Mouse (Mus musculus): ENCODE measurements at regions not wholly inside any gene's neighbourhood (a gene's known extent, or its start where the extent isn't known, plus 50 kb on each side); places are given as distances from the start of the nearest gene placed in this dataset.
A peak's percentile ranks its signal among the peaks of the same experiment; 100 is the strongest.

DNA sequence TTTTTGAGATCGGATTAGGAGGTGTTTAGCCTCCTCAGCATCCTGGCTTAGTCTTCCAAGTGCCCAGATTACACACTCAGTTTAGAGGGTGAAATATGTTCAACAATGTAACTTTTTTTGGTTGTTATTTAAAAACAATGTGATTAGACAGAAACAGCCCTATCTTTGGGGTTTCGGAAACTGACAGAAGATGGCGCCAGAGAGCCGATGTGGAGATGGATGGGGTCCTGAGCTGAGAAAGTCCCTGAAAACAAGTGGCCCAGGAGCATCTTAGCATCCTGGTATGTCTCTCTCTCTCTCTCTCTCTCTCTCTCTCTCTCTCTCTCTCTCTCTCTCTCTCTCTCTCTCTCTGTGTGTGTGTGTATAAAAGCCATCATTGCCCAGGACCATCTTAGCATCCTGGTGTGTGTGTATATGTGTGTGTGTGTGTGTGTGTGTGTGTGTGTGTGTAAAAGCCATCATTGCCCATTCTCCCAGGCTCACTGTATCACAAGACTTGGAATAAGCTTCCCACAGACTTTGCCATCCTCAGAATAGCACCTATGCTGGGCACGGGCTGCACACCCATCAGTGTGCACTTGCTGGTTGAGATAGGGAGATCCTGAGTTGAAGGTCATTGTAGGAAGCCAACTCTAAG, 84.2 kb upstream of the Fam174b start:
- Histone ChIP-seq H3K9ac (no peak overlapping the region), H3K27ac (replicated peaks) (no peak overlapping the region), H3K4me3 (replicated peaks) (no peak overlapping the region), H3K4me2 (replicated peaks) (no peak overlapping the region), H3K9me3 (replicated peaks) (no peaks in the 10 kb centered on the region), H3K4me1 (0 out of 2 replicates have a peak, but pooled peaks cover 8% of the 10 kb centered on the region), H3K36me3 (no peaks in the 10 kb centered on the region), H3K27me3 (no peaks in the 10 kb centered on the region)
- 23% methylated on average over 5 of the region's 5 CpGs for WGBS
- ATAC-seq (ENCODE audit: insufficient number of reproducible peaks, low FRiP score, low TSS enrichment, low read depth), result no peak

DNA sequence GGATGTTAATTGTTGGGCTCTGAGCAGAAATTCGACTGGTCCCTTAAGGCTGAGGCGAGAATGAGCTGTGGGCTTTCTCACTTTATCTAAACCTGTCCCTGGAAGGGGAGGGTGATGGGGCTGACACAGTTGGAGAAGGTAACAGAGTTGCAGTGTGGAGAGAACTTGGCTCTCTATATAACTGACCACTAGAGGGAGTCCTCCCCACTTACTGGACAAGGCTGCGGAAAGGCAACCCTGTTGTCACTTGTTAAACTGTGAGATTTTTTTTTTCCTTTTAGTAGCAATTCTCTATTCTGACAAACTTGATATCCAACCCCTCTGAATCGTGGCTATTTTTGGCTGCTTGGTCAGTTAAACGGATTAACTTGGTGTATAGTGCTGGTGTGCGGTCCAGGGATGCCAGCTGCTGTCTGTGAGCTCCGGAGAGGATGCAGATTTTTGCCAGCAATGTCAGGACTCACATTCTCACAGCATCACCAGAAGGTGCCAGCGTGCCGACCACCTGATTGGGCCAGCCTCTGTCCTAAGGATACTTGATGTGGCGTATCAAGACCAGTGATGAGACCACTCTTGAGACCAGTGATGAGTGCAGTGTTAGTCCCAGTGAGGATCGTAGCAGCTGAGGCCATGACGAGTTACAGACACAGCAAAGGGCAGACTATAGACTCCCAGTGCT, 85.8 kb upstream of the Fam174b start:
- Histone ChIP-seq H3K27me3 (no peaks in the 10 kb centered on the region), H3K4me1 (0 out of 2 replicates have a peak, but pooled peaks cover 8% of the 10 kb centered on the region), H3K9me3 (replicated peaks) (no peaks in the 10 kb centered on the region), H3K36me3 (no peaks in the 10 kb centered on the region), H3K4me3 (replicated peaks) (no peak overlapping the region), H3K9ac (no peak overlapping the region), H3K4me2 (replicated peaks) (no peak overlapping the region; the same call in 1 of the 2 replicates), H3K27ac (replicated peaks) (0 out of 2 replicates have a peak overlapping the region, but pooled peaks have one; percentile 3)
- 29% methylated on average over 12 of the region's 12 CpGs for WGBS
- ATAC-seq (ENCODE audit: insufficient number of reproducible peaks, low FRiP score, low TSS enrichment, low read depth), result 0 out of 2 replicates have a peak, but pooled peaks have one; percentile 35

GRCm38 (mm10) chr7:73650909-73651308, 89.2 kb upstream of the Fam174b start:
- 95% methylated on average over 6 of the region's 6 CpGs for WGBS
- no peak overlapping the region for H3K9ac ChIP-seq
- peaks cover 8% of the 10 kb centered on the region; the same call in 1 of the 2 replicates for H3K4me1 ChIP-seq
- no peak overlapping the region for H3K27ac ChIP-seq (replicated peaks)
- H3K9me3 ChIP-seq (replicated peaks), result no peaks in the 10 kb centered on the region
- no peak overlapping the region for H3K4me2 ChIP-seq (replicated peaks)
- H3K27me3 ChIP-seq, result no peaks in the 10 kb centered on the region
- ATAC-seq (ENCODE audit: insufficient number of reproducible peaks, low FRiP score, low TSS enrichment, low read depth), result no peak
- no peaks in the 10 kb centered on the region for H3K36me3 ChIP-seq
- H3K4me3 ChIP-seq (replicated peaks), result no peak overlapping the region

GRCm38 (mm10) chr7:73648010-73648409, 92.1 kb upstream of the Fam174b start:
- Histone ChIP-seq H3K36me3 (no peaks in the 10 kb centered on the region), H3K4me2 (replicated peaks) (no peak overlapping the region), H3K27ac (replicated peaks) (no peak overlapping the region), H3K4me3 (replicated peaks) (no peak overlapping the region), H3K4me1 (peaks cover 3% of the 10 kb centered on the region; the same call in 1 of the 2 replicates), H3K9ac (no peak overlapping the region), H3K27me3 (no peaks in the 10 kb centered on the region), H3K9me3 (replicated peaks) (no peaks in the 10 kb centered on the region)
- 34% methylated on average over 4 of the region's 4 CpGs for WGBS
- no peak for ATAC-seq (ENCODE audit: insufficient number of reproducible peaks, low FRiP score, low TSS enrichment, low read depth)

DNA sequence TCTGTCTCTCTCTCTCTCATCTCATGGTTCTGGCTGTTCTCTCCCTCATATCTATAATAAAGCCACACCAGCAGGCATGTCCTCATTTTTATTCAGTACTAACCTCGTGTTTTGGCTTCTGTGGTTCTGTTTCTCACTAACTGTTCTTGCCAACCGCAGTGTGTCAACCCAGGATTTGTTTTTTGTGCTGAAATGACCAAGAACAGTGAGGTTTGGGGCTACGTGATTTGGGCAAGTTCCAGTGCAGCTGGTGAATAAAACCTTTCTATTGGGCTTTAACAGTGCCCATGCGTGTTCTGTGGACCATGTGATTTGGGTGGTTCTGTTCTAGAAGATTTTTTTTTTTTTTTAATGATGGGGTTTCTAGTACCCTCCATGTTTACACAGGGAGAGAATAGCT, 93.0 kb upstream of the Fam174b start:
- Histone ChIP-seq H3K9ac (no peak overlapping the region), H3K4me3 (replicated peaks) (no peak overlapping the region), H3K36me3 (no peaks in the 10 kb centered on the region), H3K4me2 (replicated peaks) (no peak overlapping the region), H3K4me1 (peaks cover 3% of the 10 kb centered on the region; the same call in 1 of the 2 replicates), H3K9me3 (replicated peaks) (no peaks in the 10 kb centered on the region), H3K27ac (replicated peaks) (no peak overlapping the region), H3K27me3 (no peaks in the 10 kb centered on the region)
- ATAC-seq (ENCODE audit: insufficient number of reproducible peaks, low FRiP score, low TSS enrichment, low read depth), result no peak
- 66% methylated on average over 4 of the region's 4 CpGs for WGBS

GRCm38 (mm10) chr7:73646711-73647110, 93.4 kb upstream of the Fam174b start:
- Histone ChIP-seq H3K4me3 (replicated peaks) (no peak overlapping the region), H3K9me3 (replicated peaks) (no peaks in the 10 kb centered on the region), H3K27ac (replicated peaks) (no peak overlapping the region), H3K4me1 (peaks cover 3% of the 10 kb centered on the region; the same call in 1 of the 2 replicates), H3K36me3 (no peaks in the 10 kb centered on the region), H3K4me2 (replicated peaks) (no peak overlapping the region), H3K9ac (no peak overlapping the region), H3K27me3 (no peaks in the 10 kb centered on the region)
- no peak for ATAC-seq (ENCODE audit: insufficient number of reproducible peaks, low FRiP score, low TSS enrichment, low read depth)
- 55% methylated on average over 5 of the region's 5 CpGs for WGBS

- peaks cover 3% of the 10 kb centered on the region; the same call in 1 of the 2 replicates for H3K4me1 ChIP-seq
- no peaks in the 10 kb centered on the region for H3K9me3 ChIP-seq (replicated peaks)
- H3K4me2 ChIP-seq (replicated peaks), result no peak overlapping the region
Measured at GRCm38 (mm10) chr7:73644362-73644904, 95.7 kb upstream of the Fam174b start.

GRCm38 (mm10) chr7:73643993-73644335, 96.1 kb upstream of the Fam174b start:
- no peak overlapping the region for H3K9ac ChIP-seq
- H3K4me2 ChIP-seq (replicated peaks), result no peak overlapping the region
- peaks cover 3% of the 10 kb centered on the region; the same call in 1 of the 2 replicates for H3K4me1 ChIP-seq
- H3K36me3 ChIP-seq, result no peaks in the 10 kb centered on the region
- H3K27ac ChIP-seq (replicated peaks), result no peak overlapping the region
- H3K27me3 ChIP-seq, result no peaks in the 10 kb centered on the region
- no peak overlapping the region for H3K4me3 ChIP-seq (replicated peaks)
- WGBS, result 56% methylated on average over 10 of the region's 10 CpGs
- no peaks in the 10 kb centered on the region for H3K9me3 ChIP-seq (replicated peaks)
- ATAC-seq (ENCODE audit: insufficient number of reproducible peaks, low FRiP score, low TSS enrichment, low read depth), result no peak

More at GRCm38 (mm10) chr7:73644362-73644904, 95.7 kb upstream of the Fam174b start:
- H3K4me3 ChIP-seq (replicated peaks), result no peak overlapping the region
- no peak for ATAC-seq (ENCODE audit: insufficient number of reproducible peaks, low FRiP score, low TSS enrichment, low read depth)
- H3K36me3 ChIP-seq, result no peaks in the 10 kb centered on the region
- H3K27me3 ChIP-seq, result no peaks in the 10 kb centered on the region
- WGBS, result 45% methylated on average over 4 of the region's 4 CpGs
- no peak overlapping the region for H3K9ac ChIP-seq
- H3K27ac ChIP-seq (replicated peaks), result no peak overlapping the region

GRCm38 (mm10) chr7:73643306-73643992, 96.7 kb upstream of the Fam174b start:
- Histone ChIP-seq H3K27ac (replicated peaks) (no peak overlapping the region), H3K4me1 (peaks cover 3% of the 10 kb centered on the region; the same call in 1 of the 2 replicates), H3K9ac (no peak overlapping the region), H3K4me2 (replicated peaks) (no peak overlapping the region), H3K27me3 (no peaks in the 10 kb centered on the region), H3K4me3 (replicated peaks) (no peak overlapping the region), H3K36me3 (no peaks in the 10 kb centered on the region), H3K9me3 (replicated peaks) (no peaks in the 10 kb centered on the region)
- 80% methylated on average over 19 of the region's 19 CpGs for WGBS
- ATAC-seq (ENCODE audit: insufficient number of reproducible peaks, low FRiP score, low TSS enrichment, low read depth), result no peak

GRCm38 (mm10) chr7:73640194-73640593, 98.6 kb upstream of the Chd2 start:
- no peaks in the 10 kb centered on the region for H3K4me1 ChIP-seq
- H3K4me3 ChIP-seq (replicated peaks), result no peak overlapping the region
- 58% methylated on average over 2 of the region's 2 CpGs for WGBS
- no peaks in the 10 kb centered on the region for H3K9me3 ChIP-seq (replicated peaks)
- no peaks in the 10 kb centered on the region for H3K27me3 ChIP-seq
- H3K27ac ChIP-seq (replicated peaks), result no peak overlapping the region
- H3K9ac ChIP-seq, result no peak overlapping the region
- ATAC-seq (ENCODE audit: insufficient number of reproducible peaks, low FRiP score, low TSS enrichment, low read depth), result no peak
- H3K36me3 ChIP-seq, result no peaks in the 10 kb centered on the region
- no peak overlapping the region for H3K4me2 ChIP-seq (replicated peaks)

- no peak overlapping the region for H3K27ac ChIP-seq (replicated peaks)
- no peak for ATAC-seq (ENCODE audit: insufficient number of reproducible peaks, low FRiP score, low TSS enrichment, low read depth)
- H3K4me2 ChIP-seq (replicated peaks), result no peak overlapping the region
- H3K27me3 ChIP-seq, result no peaks in the 10 kb centered on the region
- no peak overlapping the region for H3K9ac ChIP-seq
- H3K4me3 ChIP-seq (replicated peaks), result no peak overlapping the region
- no peaks in the 10 kb centered on the region for H3K36me3 ChIP-seq
- H3K9me3 ChIP-seq (replicated peaks), result no peaks in the 10 kb centered on the region
- H3K4me1 ChIP-seq, result no peaks in the 10 kb centered on the region
- 75% methylated on average over 4 of the region's 4 CpGs for WGBS
Measured at GRCm38 (mm10) chr7:73637810-73638125, 96.1 kb upstream of the Chd2 start.

All from embryonic facial prominence, embryonic 15.5 days (tissue).